Mouse (Mus musculus): ENCODE measurements at regions not wholly inside any gene's neighbourhood (a gene's known extent, or its start where the extent isn't known, plus 50 kb on each side); places are given as distances from the start of the nearest gene placed in this dataset.

DNA sequence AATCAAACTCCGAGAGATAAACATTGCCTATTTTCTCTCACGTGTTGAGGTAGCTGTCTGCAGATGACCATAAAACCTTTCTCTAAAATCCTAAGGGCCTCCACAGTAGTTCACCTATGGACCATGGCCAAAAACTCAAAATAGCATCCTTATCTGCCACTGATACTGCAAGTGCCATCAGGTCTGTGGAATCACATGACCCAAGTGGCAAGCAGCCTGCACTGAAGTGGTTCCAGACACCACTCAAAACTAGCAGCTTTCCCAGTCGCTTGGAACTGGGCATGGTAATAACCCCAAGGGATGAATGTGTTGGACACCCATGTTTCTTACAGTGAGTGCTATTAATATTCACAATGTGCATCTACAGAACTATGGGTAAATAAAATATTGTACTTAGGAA lies 182.0 kb downstream of the Tm2d1 start:
- DNase-seq (ENCODE audit: low spot score in 2 of 2), result no peak

DNA sequence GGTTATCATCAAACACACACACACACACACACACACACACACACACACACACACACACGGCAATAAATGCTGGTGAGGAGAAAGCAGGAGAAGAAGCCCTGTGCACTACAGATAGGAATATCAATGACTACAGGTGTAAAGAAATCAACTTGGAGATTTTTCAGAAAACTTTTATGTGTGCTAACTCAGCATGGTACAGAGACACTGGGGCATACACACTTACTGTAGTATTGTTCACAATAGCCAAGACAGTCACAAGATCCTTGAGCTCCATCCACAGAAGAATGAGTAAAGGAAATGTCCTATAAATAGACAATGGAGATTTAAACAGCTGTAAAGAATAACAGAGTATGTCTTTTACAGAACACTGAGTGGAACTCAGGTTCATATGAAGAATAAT lies 182.4 kb downstream of the Tm2d1 start:
- no peak for DNase-seq (ENCODE audit: low spot score in 2 of 2)

DNA sequence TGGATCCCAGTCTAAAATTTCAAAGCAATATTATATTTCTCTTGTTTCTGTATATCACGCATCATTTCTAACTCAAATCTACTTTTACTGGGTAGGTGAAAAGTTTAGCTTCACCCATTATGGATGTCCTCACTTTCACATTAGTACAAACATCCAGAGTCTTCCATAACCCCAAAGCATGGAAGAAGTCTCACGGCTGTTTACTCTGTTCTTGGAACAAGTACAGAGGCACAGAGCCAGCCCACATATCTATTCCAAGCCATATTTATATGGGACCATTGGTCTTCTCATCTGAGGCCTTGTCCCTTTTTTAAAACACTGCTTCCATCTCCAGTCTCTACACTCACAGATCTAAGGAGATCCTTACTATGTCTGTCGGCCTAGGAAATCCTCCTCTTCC lies 192.8 kb downstream of the Tm2d1 start:
- DNase-seq (ENCODE audit: low spot score in 2 of 2), result no peak

DNA sequence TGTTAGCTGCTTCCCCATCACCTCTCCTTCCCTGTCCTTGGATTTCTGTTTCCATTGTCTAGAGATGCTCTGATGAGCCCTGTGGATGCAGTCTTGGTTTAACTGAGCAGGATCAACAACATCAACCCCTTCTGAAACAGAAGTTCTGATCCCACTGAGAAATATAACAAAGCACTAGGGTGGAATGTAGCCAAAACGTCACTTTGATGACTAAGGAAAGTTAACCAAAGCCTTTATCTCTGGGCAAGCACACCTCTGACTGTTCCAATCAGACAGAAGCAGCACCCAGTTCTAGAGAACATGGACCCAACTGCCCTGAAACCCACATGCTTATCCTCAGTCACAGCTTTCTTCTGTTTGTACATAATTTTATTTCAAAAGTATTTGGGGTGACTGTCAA lies 193.2 kb downstream of the Tm2d1 start:
- no peak for DNase-seq (ENCODE audit: low spot score in 2 of 2)

DNA sequence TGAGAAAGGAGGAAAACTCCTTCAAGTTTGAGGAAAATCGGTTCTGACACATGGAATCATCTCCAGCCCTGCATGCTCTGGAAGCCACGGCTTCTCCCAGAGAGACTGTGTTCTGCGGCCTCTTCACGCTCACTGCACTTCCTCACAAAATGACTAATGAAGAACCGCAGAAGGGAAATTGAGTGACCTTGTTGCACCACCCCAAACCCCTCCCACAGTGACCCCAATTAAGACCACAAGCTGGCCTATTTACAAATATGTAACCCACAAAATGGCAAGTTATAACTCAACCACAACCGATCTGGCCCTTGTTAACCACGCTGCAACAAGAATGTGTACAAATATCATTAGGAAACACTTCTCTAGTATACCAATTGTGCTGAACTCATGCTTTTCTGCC lies 194.2 kb downstream of the Tm2d1 start:
- no peak for DNase-seq (ENCODE audit: low spot score in 2 of 2)

DNA sequence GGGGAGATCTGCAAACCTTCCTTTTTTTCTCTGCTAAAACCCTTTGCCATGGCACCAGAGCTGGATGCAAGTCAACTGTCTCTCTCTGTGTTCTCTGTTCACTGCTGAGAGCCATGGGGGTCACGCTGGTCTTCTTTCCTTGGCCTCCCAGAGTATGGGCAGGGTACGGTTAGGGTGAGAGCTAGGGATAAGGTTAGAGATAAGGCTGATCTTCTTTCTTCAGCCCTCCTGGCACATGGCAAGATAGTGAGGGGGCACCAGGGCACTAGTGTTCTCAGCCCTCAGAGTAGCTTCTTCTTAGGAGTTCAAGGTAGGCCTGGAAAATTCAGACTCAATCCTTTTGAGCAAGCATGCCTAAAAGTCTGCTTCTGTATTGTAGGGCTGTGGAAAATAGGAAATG lies 196.1 kb downstream of the Tm2d1 start:
- no peak for DNase-seq (ENCODE audit: low spot score in 2 of 2)

DNA sequence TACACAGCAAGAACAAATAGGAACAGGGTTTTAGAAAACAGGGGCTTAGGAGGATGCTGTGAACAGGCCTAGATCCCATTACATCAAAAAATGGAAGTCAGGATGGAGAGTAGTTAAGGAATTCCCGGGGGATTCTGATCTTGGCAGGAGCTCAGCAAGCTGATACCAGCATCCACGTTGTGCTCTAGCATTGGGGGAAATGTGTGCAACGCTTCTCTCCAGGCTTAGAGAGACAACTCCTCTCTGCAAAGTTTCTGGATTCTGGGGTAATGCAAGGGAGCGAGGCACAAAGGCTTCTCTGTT lies 201.1 kb downstream of the Tm2d1 start:
- DNase-seq (ENCODE audit: low spot score in 2 of 2), result no peak

DNA sequence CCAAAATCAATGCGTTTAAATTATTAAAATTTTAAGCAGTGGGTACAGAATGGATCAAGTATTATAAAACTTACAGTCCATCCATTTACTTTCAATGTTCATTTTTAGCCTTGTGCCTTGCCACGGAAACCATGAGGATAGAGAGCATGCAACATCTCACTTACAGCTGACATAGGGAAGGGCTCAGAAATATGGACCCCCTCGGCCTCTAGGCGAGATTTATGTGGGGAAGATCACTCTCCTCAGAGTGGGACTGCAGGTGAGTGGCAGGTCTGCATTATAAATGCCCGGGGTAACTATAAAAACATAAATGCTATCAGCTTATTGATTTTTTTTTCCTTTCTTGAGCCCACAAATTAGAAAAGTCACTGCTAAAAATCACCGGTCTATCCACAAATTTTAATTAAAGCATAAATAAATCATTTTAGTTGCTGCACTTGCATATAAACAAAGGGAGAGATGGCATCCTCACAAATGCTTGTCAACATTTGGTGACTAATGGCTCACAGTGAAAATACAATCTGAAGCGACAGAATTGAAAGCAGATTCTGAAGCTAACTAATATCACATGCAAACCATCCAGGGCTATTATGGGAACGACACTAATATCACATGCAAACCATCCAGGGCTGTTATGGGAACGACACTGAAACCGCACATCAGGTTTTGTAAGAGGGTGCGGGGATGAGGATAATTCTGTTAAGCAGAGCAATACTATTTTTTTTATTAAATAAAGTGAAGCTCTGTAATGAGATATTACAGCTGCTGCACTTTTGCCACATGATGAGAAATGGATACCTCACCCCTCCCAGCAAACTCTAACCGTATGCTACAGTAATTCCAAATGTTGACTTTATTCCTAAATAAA lies 201.7 kb downstream of the Tm2d1 start:
- DNase-seq (ENCODE audit: low spot score in 2 of 2), result no peak

DNA sequence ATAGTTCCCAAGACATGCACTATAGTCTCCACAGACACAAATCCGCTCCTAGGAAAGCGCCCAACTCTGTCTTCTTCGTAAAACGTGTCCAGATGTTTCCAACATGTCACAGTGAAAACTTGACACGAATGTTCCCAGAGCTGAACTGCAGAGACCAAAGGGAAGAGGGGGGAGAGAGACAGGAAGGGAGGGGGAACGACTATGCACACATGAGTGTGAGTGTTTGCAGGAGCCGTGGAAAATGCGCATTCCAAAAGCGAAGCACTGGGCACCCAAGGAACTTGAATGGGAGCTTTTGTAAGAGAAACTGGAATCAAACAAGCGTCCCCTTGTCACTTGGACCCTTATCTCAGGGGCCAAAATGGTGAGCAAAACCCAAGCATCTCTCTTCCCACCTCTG lies 202.8 kb downstream of the Tm2d1 start:
- no peak for DNase-seq (ENCODE audit: low spot score in 2 of 2)

Data from left cerebral cortex, adult 18-20 months (tissue).